Mouse (Mus musculus): ENCODE data around the gene 2810006K23Rik. TPM values are rescaled to one million over a fixed set of nuclear protein-coding genes. Genes with fewer than 3 reads are reported as not detected.
A peak's percentile ranks its signal among the peaks of the same experiment; 100 is the strongest.
"Not testable (repeated sequence)": the region's sequence is repeated elsewhere in the genome, so short reads cannot be mapped to it uniquely, and the experiment has no call there.

Gene 2810006K23Rik
- polyA plus RNA-seq, 1 experiment from 2014 or later, result 21.7 TPM

GRCm38 (mm10) chr5:124300132-124300531 is 27.8 kb upstream of the 2810006K23Rik start:
- peaks cover 24% of the 10 kb centered on the region for H3K36me3 ChIP-seq (ENCODE audit: control insufficient read depth, insufficient read depth, low read length)

DNA sequence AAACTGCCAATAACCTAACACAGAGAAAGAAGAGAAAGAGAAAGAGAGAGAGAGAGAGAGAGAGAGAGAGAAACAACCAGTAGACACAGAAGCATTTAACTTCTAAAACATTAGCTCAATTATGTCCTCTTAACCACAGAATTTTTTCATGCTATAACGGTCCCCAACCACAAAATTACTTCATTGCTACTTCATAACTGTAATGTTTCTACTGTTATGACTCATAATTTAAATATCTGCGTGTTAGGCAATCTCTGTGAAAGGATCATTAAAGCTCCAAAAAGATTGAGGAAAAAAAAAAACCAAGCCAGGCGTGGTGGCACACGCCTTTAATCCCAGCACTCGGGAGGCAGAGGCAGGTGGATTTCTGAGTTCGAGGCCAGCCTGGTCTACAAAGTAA is 25.0 kb upstream of the 2810006K23Rik start:
- 94% methylated on average over 6 of the region's 6 CpGs for WGBS
- not testable (repeated sequence) for H3K27me3 ChIP-seq (ENCODE audit: control insufficient read depth, insufficient read depth, low read length); H3K9me3 ChIP-seq (ENCODE audit: control insufficient read depth, low read length); H3K4me1 ChIP-seq (ENCODE audit: control insufficient read depth, insufficient read depth, low read length); DNase-seq (ENCODE audit: low spot score); H3K4me3 ChIP-seq (ENCODE audit: low read depth, low read length); ATAC-seq (ENCODE audit: insufficient read depth, low FRiP score, low TSS enrichment); H3K4me2 ChIP-seq (ENCODE audit: low read depth); H3K27ac ChIP-seq (ENCODE audit: low read depth, low read length); H3K9ac ChIP-seq (ENCODE audit: low read length)
- H3K36me3 ChIP-seq (ENCODE audit: control insufficient read depth, insufficient read depth, low read length), result peaks cover 31% of the 10 kb centered on the region

More at GRCm38 (mm10) chr5:124300132-124300531, 27.8 kb upstream of the 2810006K23Rik start:
- no peak overlapping the region for H3K4me3 ChIP-seq (ENCODE audit: low read depth, low read length)
- ATAC-seq (ENCODE audit: insufficient read depth, low FRiP score, low TSS enrichment) (no peak), DNase-seq (ENCODE audit: low spot score) (no peak)
- WGBS, result 82% methylated on average over 4 of the region's 4 CpGs
- H3K9me3 ChIP-seq (ENCODE audit: control insufficient read depth, low read length), result no peaks in the 10 kb centered on the region
- H3K27me3 ChIP-seq (ENCODE audit: control insufficient read depth, insufficient read depth, low read length), result no peaks in the 10 kb centered on the region
- no peak overlapping the region for H3K4me2 ChIP-seq (ENCODE audit: low read depth)
- no peak overlapping the region for H3K9ac ChIP-seq (ENCODE audit: low read length)
- H3K4me1 ChIP-seq (ENCODE audit: control insufficient read depth, insufficient read depth, low read length), result no peaks in the 10 kb centered on the region
- H3K27ac ChIP-seq (ENCODE audit: low read depth, low read length), result no peak overlapping the region

DNA sequence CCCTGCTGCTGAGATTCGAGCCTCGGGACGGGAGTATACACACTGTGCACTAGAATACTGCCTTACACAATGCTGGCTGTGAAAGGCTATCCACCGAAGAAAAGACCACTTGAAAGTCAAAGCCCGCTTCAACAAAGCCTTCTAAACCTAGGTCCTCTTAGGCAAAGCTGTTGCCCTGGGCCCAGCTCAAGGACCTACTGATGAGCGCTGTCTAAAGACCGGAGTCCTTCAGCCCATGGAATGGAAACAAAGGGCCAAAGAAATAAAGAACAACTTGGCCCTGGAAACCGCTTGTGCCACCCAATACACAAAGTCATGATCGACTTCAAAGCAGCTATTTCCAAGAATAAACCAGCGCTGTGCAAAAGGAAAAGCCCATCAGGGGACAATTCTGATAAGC is 18.7 kb upstream of the 2810006K23Rik start:
- Histone ChIP-seq H3K4me3 (ENCODE audit: low read depth, low read length) (no peak overlapping the region), H3K36me3 (ENCODE audit: control insufficient read depth, insufficient read depth, low read length) (peaks cover 39% of the 10 kb centered on the region), H3K27ac (ENCODE audit: low read depth, low read length) (no peak overlapping the region), H3K4me1 (ENCODE audit: control insufficient read depth, insufficient read depth, low read length) (no peaks in the 10 kb centered on the region), H3K4me2 (ENCODE audit: low read depth) (no peak overlapping the region), H3K9me3 (ENCODE audit: control insufficient read depth, low read length) (no peaks in the 10 kb centered on the region), H3K9ac (ENCODE audit: low read length) (no peak overlapping the region), H3K27me3 (ENCODE audit: control insufficient read depth, insufficient read depth, low read length) (no peaks in the 10 kb centered on the region)
- DNase-seq (ENCODE audit: low spot score) (no peak), ATAC-seq (ENCODE audit: insufficient read depth, low FRiP score, low TSS enrichment) (no peak)
- 90% methylated on average over 10 of the region's 10 CpGs for WGBS

DNA sequence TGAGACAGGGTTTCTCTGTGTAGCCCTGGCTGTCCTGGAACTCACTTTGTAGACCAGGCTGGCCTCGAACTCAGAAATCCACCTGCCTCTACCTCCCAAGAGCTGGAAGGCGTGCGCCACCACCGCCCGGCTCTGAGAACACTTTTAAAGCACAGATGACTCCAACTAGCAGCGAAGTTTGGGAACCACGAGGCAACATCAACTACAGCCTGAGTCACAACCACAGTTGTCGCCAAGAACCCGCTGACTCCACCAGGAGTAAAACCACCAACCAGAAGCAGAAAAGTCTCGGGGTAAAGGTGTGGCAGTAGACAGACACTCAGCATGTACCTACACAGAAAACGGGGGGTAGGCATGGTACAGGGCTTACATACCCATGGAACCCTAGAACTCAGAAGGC is 17.8 kb upstream of the 2810006K23Rik start:
- no peak for DNase-seq (ENCODE audit: low spot score)
- H3K9ac ChIP-seq (ENCODE audit: low read length), result no peak overlapping the region
- WGBS, result 95% methylated on average over 11 of the region's 11 CpGs
- ATAC-seq (ENCODE audit: insufficient read depth, low FRiP score, low TSS enrichment), result no peak
- no peak overlapping the region for H3K4me2 ChIP-seq (ENCODE audit: low read depth)
- H3K27me3 ChIP-seq (ENCODE audit: control insufficient read depth, insufficient read depth, low read length), result no peaks in the 10 kb centered on the region
- H3K4me3 ChIP-seq (ENCODE audit: low read depth, low read length), result no peak overlapping the region
- H3K9me3 ChIP-seq (ENCODE audit: control insufficient read depth, low read length), result no peaks in the 10 kb centered on the region
- peaks cover 43% of the 10 kb centered on the region for H3K36me3 ChIP-seq (ENCODE audit: control insufficient read depth, insufficient read depth, low read length)
- no peaks in the 10 kb centered on the region for H3K4me1 ChIP-seq (ENCODE audit: control insufficient read depth, insufficient read depth, low read length)
- H3K27ac ChIP-seq (ENCODE audit: low read depth, low read length), result no peak overlapping the region

- ATAC-seq (ENCODE audit: insufficient read depth, low FRiP score, low TSS enrichment) (no peak), DNase-seq (ENCODE audit: low spot score) (no peak)
- Histone ChIP-seq H3K27me3 (ENCODE audit: control insufficient read depth, insufficient read depth, low read length) (no peaks in the 10 kb centered on the region), H3K9me3 (ENCODE audit: control insufficient read depth, low read length) (no peaks in the 10 kb centered on the region), H3K9ac (ENCODE audit: low read length) (no peak overlapping the region), H3K4me2 (ENCODE audit: low read depth) (no peak overlapping the region), H3K36me3 (ENCODE audit: control insufficient read depth, insufficient read depth, low read length) (peaks cover 37% of the 10 kb centered on the region), H3K4me3 (ENCODE audit: low read depth, low read length) (no peak overlapping the region), H3K4me1 (ENCODE audit: control insufficient read depth, insufficient read depth, low read length) (no peaks in the 10 kb centered on the region), H3K27ac (ENCODE audit: low read depth, low read length) (no peak overlapping the region)
- 92% methylated on average over 9 of the region's 9 CpGs for WGBS
Measured at GRCm38 (mm10) chr5:124315498-124315897, 12.4 kb upstream of the 2810006K23Rik start.

DNA sequence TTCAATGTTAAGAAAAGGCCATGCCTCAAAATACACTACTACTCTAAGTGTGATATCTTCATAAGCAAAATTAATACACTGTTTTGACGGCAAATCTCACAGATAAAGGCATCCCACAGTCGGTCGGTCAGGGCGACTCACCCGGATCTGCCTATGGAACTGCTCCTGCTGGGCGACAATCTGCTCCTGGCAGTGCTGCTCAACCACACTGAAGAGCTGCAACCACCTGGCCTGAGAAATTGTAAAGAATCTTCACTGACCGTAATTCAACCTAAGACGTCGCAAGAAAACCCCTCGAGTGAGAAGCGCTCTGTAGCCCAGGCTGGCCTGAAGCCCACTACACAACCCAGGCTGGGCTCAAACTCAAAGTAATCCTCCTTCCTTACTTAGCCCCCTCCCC is 11.9 kb upstream of the 2810006K23Rik start:
- WGBS, result 91% methylated on average over 11 of the region's 11 CpGs
- Histone ChIP-seq H3K36me3 (ENCODE audit: control insufficient read depth, insufficient read depth, low read length) (peaks cover 34% of the 10 kb centered on the region), H3K4me2 (ENCODE audit: low read depth) (no peak overlapping the region), H3K4me3 (ENCODE audit: low read depth, low read length) (no peak overlapping the region), H3K27me3 (ENCODE audit: control insufficient read depth, insufficient read depth, low read length) (no peaks in the 10 kb centered on the region), H3K9ac (ENCODE audit: low read length) (no peak overlapping the region), H3K4me1 (ENCODE audit: control insufficient read depth, insufficient read depth, low read length) (no peaks in the 10 kb centered on the region), H3K27ac (ENCODE audit: low read depth, low read length) (no peak overlapping the region), H3K9me3 (ENCODE audit: control insufficient read depth, low read length) (no peaks in the 10 kb centered on the region)
- no peak for ATAC-seq (ENCODE audit: insufficient read depth, low FRiP score, low TSS enrichment)
- DNase-seq (ENCODE audit: low spot score), result no peak

DNA sequence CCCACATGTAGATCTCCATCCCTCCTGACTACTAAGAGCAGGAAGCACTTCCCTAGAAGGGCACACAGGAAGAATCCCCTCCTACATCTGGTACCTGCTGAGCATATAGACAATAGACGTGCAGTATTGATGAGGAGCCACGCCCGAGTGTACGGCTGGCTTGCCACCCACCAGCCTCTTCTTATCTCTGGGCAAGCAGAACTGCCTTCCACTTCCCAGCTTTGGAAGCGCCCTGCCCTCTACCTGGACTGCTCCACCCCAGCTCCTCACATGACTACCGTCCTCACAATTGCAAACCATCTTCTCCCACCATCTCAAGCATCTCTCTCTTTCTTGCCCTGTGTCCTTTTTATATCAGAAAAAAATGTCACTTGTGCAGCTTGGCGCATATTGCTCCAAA is 10.2 kb upstream of the 2810006K23Rik start:
- no peaks in the 10 kb centered on the region for H3K4me1 ChIP-seq (ENCODE audit: control insufficient read depth, insufficient read depth, low read length)
- H3K4me2 ChIP-seq (ENCODE audit: low read depth), result no peak overlapping the region
- H3K36me3 ChIP-seq (ENCODE audit: control insufficient read depth, insufficient read depth, low read length), result peaks cover 24% of the 10 kb centered on the region
- H3K27me3 ChIP-seq (ENCODE audit: control insufficient read depth, insufficient read depth, low read length), result no peaks in the 10 kb centered on the region
- DNase-seq (ENCODE audit: low spot score), result no peak
- ATAC-seq (ENCODE audit: insufficient read depth, low FRiP score, low TSS enrichment), result no peak
- H3K9ac ChIP-seq (ENCODE audit: low read length), result no peak overlapping the region
- H3K9me3 ChIP-seq (ENCODE audit: control insufficient read depth, low read length), result no peaks in the 10 kb centered on the region
- WGBS, result 95% methylated on average over 7 of the region's 7 CpGs
- H3K27ac ChIP-seq (ENCODE audit: low read depth, low read length), result no peak overlapping the region
- H3K4me3 ChIP-seq (ENCODE audit: low read depth, low read length), result no peak overlapping the region

DNA sequence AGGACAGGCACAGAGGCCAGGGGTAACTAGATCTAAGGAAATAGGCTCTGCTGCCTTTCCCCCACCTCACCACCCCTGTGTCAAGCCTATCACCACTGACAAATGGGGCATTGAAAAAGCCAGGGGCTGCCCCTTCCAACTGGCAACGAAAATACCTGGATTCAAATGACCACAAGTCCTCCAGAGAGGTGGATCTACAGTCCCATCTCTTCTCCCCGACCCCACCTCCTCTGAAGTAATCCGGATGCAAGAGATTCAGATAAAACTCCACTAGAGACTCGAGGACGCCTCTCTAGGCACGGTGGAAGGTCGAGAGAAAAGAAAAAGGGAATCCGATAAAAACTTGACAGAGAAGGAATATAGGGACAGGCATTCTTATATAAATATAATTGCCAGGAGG is 1.1 kb upstream of the 2810006K23Rik start:
- Histone ChIP-seq H3K9me3 (ENCODE audit: control insufficient read depth, low read length) (no peaks in the 10 kb centered on the region), H3K27ac (ENCODE audit: low read depth, low read length) (peak overlapping the region; percentile 92; the same call in 1 of the 2 replicates), H3K4me1 (ENCODE audit: control insufficient read depth, insufficient read depth, low read length) (peaks cover 11% of the 10 kb centered on the region), H3K4me3 (ENCODE audit: low read depth, low read length) (peak overlapping the region; percentile 58), H3K4me2 (ENCODE audit: low read depth) (peak overlapping the region; percentile 84), H3K9ac (ENCODE audit: low read length) (peak overlapping the region; percentile 82), H3K36me3 (ENCODE audit: control insufficient read depth, insufficient read depth, low read length) (peaks cover 2% of the 10 kb centered on the region; the same call in 1 of the 2 replicates), H3K27me3 (ENCODE audit: control insufficient read depth, insufficient read depth, low read length) (no peaks in the 10 kb centered on the region)
- 5% methylated on average over 8 of the region's 8 CpGs for WGBS
- ATAC-seq (ENCODE audit: insufficient read depth, low FRiP score, low TSS enrichment) (no peak), DNase-seq (ENCODE audit: low spot score) (no peak)

DNA sequence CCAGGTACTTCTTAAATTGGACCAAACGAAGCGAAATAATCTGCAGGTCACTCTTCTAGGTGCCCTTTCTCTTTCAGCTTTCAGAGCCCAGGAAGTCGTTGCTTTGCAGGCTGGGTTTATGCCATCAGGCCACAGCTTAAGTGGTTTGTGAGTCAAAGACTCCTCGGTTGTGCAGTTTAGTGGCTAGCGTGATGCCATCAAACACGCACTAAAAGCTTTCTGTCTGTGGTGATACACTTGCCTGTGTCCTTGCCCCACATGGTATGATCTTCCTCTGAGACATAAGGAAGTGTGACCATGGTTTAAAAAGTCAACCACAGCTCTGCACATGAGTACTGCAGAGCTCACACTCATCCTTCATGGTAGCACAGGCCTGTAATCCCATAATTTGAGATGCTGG is 2.2 kb downstream of the 2810006K23Rik start:
- no peaks in the 10 kb centered on the region for H3K9me3 ChIP-seq (ENCODE audit: control insufficient read depth, low read length)
- H3K4me2 ChIP-seq (ENCODE audit: low read depth), result no peak overlapping the region
- no peak for DNase-seq (ENCODE audit: low spot score)
- no peaks in the 10 kb centered on the region for H3K27me3 ChIP-seq (ENCODE audit: control insufficient read depth, insufficient read depth, low read length)
- no peak overlapping the region for H3K27ac ChIP-seq (ENCODE audit: low read depth, low read length)
- WGBS, result 93% methylated on average over 6 of the region's 6 CpGs
- H3K4me1 ChIP-seq (ENCODE audit: control insufficient read depth, insufficient read depth, low read length), result peaks cover 11% of the 10 kb centered on the region
- no peak for ATAC-seq (ENCODE audit: insufficient read depth, low FRiP score, low TSS enrichment)
- H3K9ac ChIP-seq (ENCODE audit: low read length), result no peak overlapping the region
- H3K36me3 ChIP-seq (ENCODE audit: control insufficient read depth, insufficient read depth, low read length), result no peaks in the 10 kb centered on the region
- H3K4me3 ChIP-seq (ENCODE audit: low read depth, low read length), result no peak overlapping the region

All from neural tube, embryonic 11.5 days (tissue).